Mouse (Mus musculus): ENCODE results near the gene Rsl24d1.

- TF ChIP-seq POLR2AphosphoS2 (IDR thresholded peaks at IDR 0.05; ENCODE audit: low read length): peak; percentile 60; the same call in 1 of the 2 replicates
- TF ChIP-seq POLR2A (IDR thresholded peaks at IDR 0.05; ENCODE audit: control insufficient read depth in 1 of 2, insufficient read depth in 1 of 2, low read depth in 1 of 2, low read length in 2 of 2, poor library complexity in 1 of 2): peak; percentile 60 to 82; a peak in 3 of 4 replicates
- no peak for TF ChIP-seq CTCF (IDR thresholded peaks at IDR 0.05 in 2 of 3, conservative IDR thresholded peaks at IDR 0.05 in 1 of 3; ENCODE audit: control insufficient read depth in 1 of 3, insufficient read depth in 1 of 3, low read depth in 2 of 3, low read length in 3 of 3, poor library complexity in 1 of 3, severe bottlenecking in 1 of 3)
- peak; percentile 88 for TF ChIP-seq ELF1 (IDR thresholded peaks at IDR 0.05; ENCODE audit: low read depth, low read length)
- no peak for TF ChIP-seq GATA1 (IDR thresholded peaks at IDR 0.05; ENCODE audit: low read depth, low read length)
- no peak for TF ChIP-seq CHD2 (IDR thresholded peaks at IDR 0.05; ENCODE audit: low read length)
Observed at GRCm38 (mm10) chr9:73112919-73113906, at the start of gene Rsl24d1.

All from MEL (cell line).